Mouse (Mus musculus) lung, postnatal 36 days (tissue): ENCODE data around the gene Spats2l.
A peak's percentile ranks its signal among the peaks of the same experiment; 100 is the strongest.

Experiments
- DNase-seq: peaks from one replicate; pipeline ENCODE4 v3.0.0; 2022; ENCODE audit warnings: mixed read lengths

The Spats2l gene

DNA sequence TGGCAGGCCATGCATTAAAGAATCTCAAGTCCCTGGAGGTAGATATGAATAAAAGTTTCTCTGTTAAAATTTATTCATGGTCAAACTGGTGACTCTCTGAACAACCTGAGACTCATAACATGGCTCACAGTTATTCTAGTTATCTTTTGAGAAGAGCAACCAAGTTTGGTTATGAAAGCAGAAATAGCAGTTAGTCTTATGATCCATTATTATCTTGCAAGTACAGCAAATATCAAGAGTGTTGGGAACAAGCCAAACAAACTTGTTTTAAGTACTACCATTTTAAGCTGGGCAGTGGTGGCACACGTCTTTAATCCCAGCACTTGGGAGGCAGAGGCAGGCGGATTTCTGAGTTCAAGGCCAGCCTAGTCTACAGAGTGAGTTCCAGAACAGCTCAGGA, 217.3 kb downstream of the Spats2l start:
- DNase-seq = no peak

DNA sequence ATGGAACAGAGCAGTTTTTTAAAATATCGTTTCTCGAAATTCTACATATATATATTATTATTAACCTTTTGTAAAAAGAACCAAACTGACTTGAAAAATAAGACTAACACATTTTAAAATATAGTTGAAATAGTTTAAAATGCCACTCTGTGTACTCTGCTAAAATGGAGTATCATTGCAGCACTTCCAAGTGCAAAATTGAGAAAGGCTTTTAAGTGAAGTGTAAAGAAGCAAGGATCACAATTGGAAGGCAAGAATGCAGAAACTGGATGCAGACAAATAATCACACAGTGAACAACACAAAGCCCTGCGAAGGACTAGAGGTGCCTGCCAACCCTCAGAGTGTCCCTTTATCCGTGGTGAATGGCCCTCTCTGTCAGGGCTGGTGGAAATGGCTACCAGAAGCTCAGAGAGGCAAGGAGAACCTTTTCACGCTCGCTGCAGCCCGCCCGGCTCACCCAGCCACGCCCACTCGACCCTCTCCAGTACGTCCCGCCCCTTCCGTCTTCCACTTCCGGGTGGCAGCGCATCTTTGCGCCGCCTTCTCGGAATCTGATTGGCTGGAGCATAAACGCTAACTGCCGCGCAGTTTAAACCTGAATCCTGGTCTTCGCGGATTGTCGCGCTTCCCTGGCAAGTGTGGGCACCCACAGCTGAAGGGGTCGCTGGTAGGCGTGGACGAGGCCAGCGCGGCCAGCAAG, 221.6 kb downstream of the Spats2l start, which contains the start of gene Sgo2a:
Gene Sgo2a (plus strand): TSS at position 540 of the 701 bp plus-strand sequence.
- DNase-seq = peak; percentile 96

GRCm38 (mm10) chr1:57996133-57996615, 222.2 kb downstream of the Spats2l start:
- peak; percentile 4 for DNase-seq
